In the genomic region with DNA sequence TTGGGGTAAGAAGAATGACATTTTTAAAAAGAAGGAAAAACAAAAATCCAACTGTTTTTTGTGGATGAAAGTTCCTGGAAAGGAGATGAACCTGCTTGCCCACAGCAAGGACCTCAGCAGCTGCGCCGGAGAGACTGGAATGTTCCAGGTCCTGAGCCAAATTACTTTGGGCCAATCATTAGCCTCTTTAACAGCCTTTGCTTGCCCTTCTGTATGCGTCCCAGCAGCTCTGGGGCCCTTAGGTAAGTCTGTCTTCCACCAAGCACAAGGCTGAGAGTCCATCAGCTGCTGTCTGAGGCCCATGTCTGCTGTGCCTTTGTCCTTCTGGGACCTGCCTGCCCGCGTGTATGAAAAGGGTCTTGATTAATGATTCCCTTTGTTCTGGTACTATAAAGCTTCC, we compare ENCODE assay signal across 8 mouse cellular contexts.
A peak's percentile ranks its signal among the peaks of the same experiment; 100 is the strongest.
DNase-seq lines count a peak whose midpoint lies in the region; ATAC-seq lines count a peak whose summit lies in the region.

No protein-coding gene starts in this region.

- WGBS in forebrain, embryonic 10.5 days = 74% methylated on average over 5 of the region's 5 CpGs
- 20% methylated on average over 5 of the region's 5 CpGs for WGBS in forebrain, embryonic 15.5 days
- WGBS in hindbrain, embryonic 14.5 days = 32% methylated on average over 5 of the region's 5 CpGs
- 20% methylated on average over 5 of the region's 5 CpGs for WGBS in lung, embryonic 15.5 days
- 19% methylated on average over 5 of the region's 5 CpGs for WGBS in forebrain, embryonic 16.5 days

- H3K9me3 ChIP-seq in forebrain, embryonic 10.5 days = peaks cover 4% of the 10 kb centered on the region; the same call in 1 of the 2 replicates
- H3K9me3 ChIP-seq in forebrain, embryonic 15.5 days = no peaks in the 10 kb centered on the region
- H3K9me3 ChIP-seq in hindbrain, embryonic 14.5 days (ENCODE audit: control insufficient read depth, low read length) = 0 out of 2 replicates have a peak, but pooled peaks cover 8% of the 10 kb centered on the region
- H3K9me3 ChIP-seq in lung, embryonic 15.5 days = no peaks in the 10 kb centered on the region
- no peaks in the 10 kb centered on the region for H3K9me3 ChIP-seq in forebrain, embryonic 16.5 days (ENCODE audit: control insufficient read depth, low read length)

- no peak for DNase-seq in forebrain, embryonic 10.5 days (ENCODE audit: extremely low spot score, low spot score)
- DNase-seq in gastrocnemius, adult 18-20 months (ENCODE audit: low spot score) = peak; percentile 75
- no peak for DNase-seq in hindbrain, embryonic 14.5 days (ENCODE audit: low spot score)
- DNase-seq in ovary, postnatal 36 days (ENCODE audit: low spot score) = no peak
- DNase-seq in ovary, adult 18-20 months (ENCODE audit: low spot score) = no peak

- ATAC-seq in forebrain, embryonic 15.5 days (replicated peaks) = no peak
- ATAC-seq in hindbrain, embryonic 14.5 days (ENCODE audit: low FRiP score) = peak; percentile 31; the same call in 1 of the 2 replicates
- ATAC-seq in lung, embryonic 15.5 days (ENCODE audit: borderline replicate concordance, extremely low read depth, low FRiP score, low TSS enrichment) = no peak
- no peak for ATAC-seq in forebrain, embryonic 16.5 days

- H3K4me2 ChIP-seq in forebrain, embryonic 15.5 days (replicated peaks) = no peak overlapping the region
- no peak overlapping the region for H3K4me2 ChIP-seq in hindbrain, embryonic 14.5 days (replicated peaks)
- H3K4me2 ChIP-seq in lung, embryonic 15.5 days = peak overlapping the region; percentile 33; the same call in 1 of the 2 replicates
- H3K4me2 ChIP-seq in forebrain, embryonic 16.5 days (ENCODE audit: low read length) = no peak overlapping the region

- H3K9ac ChIP-seq in forebrain, embryonic 15.5 days (replicated peaks) = no peak overlapping the region
- H3K9ac ChIP-seq in hindbrain, embryonic 14.5 days = 0 out of 2 replicates have a peak overlapping the region, but pooled peaks have one; percentile 13
- no peak overlapping the region for H3K9ac ChIP-seq in lung, embryonic 15.5 days
- H3K9ac ChIP-seq in forebrain, embryonic 16.5 days (replicated peaks; ENCODE audit: low read depth, low read length) = no peak overlapping the region

- H3K4me3 ChIP-seq in forebrain, embryonic 10.5 days = no peak overlapping the region
- no peak overlapping the region for H3K4me3 ChIP-seq in forebrain, embryonic 15.5 days
- H3K4me3 ChIP-seq in hindbrain, embryonic 14.5 days (replicated peaks; ENCODE audit: low read length) = no peak overlapping the region
- H3K4me3 ChIP-seq in lung, embryonic 15.5 days = no peak overlapping the region
- no peak overlapping the region for H3K4me3 ChIP-seq in forebrain, embryonic 16.5 days (replicated peaks; ENCODE audit: low read length)

- H3K27me3 ChIP-seq in forebrain, embryonic 10.5 days (ENCODE audit: poor library complexity, severe bottlenecking) = peaks cover 74% of the 10 kb centered on the region
- H3K27me3 ChIP-seq in forebrain, embryonic 15.5 days = no peaks in the 10 kb centered on the region
- H3K27me3 ChIP-seq in hindbrain, embryonic 14.5 days (ENCODE audit: control insufficient read depth, insufficient read depth, low read length) = no peaks in the 10 kb centered on the region
- H3K27me3 ChIP-seq in lung, embryonic 15.5 days = no peaks in the 10 kb centered on the region
- no peaks in the 10 kb centered on the region for H3K27me3 ChIP-seq in forebrain, embryonic 16.5 days (replicated peaks; ENCODE audit: control insufficient read depth, insufficient read depth, low read length)

- no peaks in the 10 kb centered on the region for H3K36me3 ChIP-seq in forebrain, embryonic 10.5 days (replicated peaks)
- H3K36me3 ChIP-seq in forebrain, embryonic 15.5 days = no peaks in the 10 kb centered on the region
- no peaks in the 10 kb centered on the region for H3K36me3 ChIP-seq in hindbrain, embryonic 14.5 days (replicated peaks; ENCODE audit: control insufficient read depth, insufficient read depth)
- H3K36me3 ChIP-seq in lung, embryonic 15.5 days = no peaks in the 10 kb centered on the region
- H3K36me3 ChIP-seq in forebrain, embryonic 16.5 days (ENCODE audit: control insufficient read depth, insufficient read depth) = no peaks in the 10 kb centered on the region

- H3K27ac ChIP-seq in forebrain, embryonic 10.5 days = peak overlapping the region; percentile 65
- no peak overlapping the region for H3K27ac ChIP-seq in forebrain, embryonic 15.5 days (replicated peaks)
- H3K27ac ChIP-seq in hindbrain, embryonic 14.5 days = no peak overlapping the region
- H3K27ac ChIP-seq in lung, embryonic 15.5 days = peak overlapping the region; percentile 85
- no peak overlapping the region for H3K27ac ChIP-seq in forebrain, embryonic 16.5 days (ENCODE audit: low read length)

- H3K4me1 ChIP-seq in forebrain, embryonic 10.5 days = peaks cover 19% of the 10 kb centered on the region
- peaks cover 16% of the 10 kb centered on the region for H3K4me1 ChIP-seq in forebrain, embryonic 15.5 days
- H3K4me1 ChIP-seq in hindbrain, embryonic 14.5 days (replicated peaks; ENCODE audit: control insufficient read depth, insufficient read depth, low read length) = peaks cover 10% of the 10 kb centered on the region
- peaks cover 38% of the 10 kb centered on the region for H3K4me1 ChIP-seq in lung, embryonic 15.5 days
- peaks cover 7% of the 10 kb centered on the region for H3K4me1 ChIP-seq in forebrain, embryonic 16.5 days (replicated peaks; ENCODE audit: control insufficient read depth, insufficient read depth, low read length)

Comparison
In these comparisons a context has a peak if more than half of its experiments do, and no peak if none do; other contexts are left out.
1. H3K27ac ChIP-seq: peak in forebrain, embryonic 10.5 days (single experiment) and lung, embryonic 15.5 days (single experiment); none in forebrain, embryonic 15.5 days (single experiment), hindbrain, embryonic 14.5 days (single experiment) and forebrain, embryonic 16.5 days (single experiment).